Mouse (Mus musculus) monocyte, adult 2 months (primary cell): ENCODE measurements around the gene Tmem92.

Experiments used
- DNase-seq, 2 experiments: peaks; one replicate each; pipeline ENCODE4 v3.0.0; 2022; ENCODE audit warnings: low spot score in 2 of 2, low read depth in 1 of 2

Gene Tmem92

GRCm38 (mm10) chr11:94729565-94729964 is 52.9 kb downstream of the Tmem92 start:
- no peak for DNase-seq

- no peak for DNase-seq
Measured at GRCm38 (mm10) chr11:94728545-94728944, 54.0 kb downstream of the Tmem92 start.

- no peak for DNase-seq
Measured at GRCm38 (mm10) chr11:94727306-94727705, 55.2 kb downstream of the Tmem92 start.
